Mouse (Mus musculus) cerebellum, adult 2 months (tissue): Measurements from ENCODE around the gene Haghl. TPM values are rescaled to one million over a fixed set of nuclear protein-coding genes. Genes with fewer than 3 reads are reported as not detected.

Experiments
- DNase-seq, 2 experiments: peaks; one replicate each; pipeline ENCODE4 v3.0.0; 2021
- H3K27ac ChIP-seq: fragments of 200-500 bp; 2 replicates; pipeline ENCODE4 v1.5.1; 2012; ENCODE audit warnings: low read length, control low read depth, inconsistent platforms; ENCODE audit not compliant: insufficient read depth
- H3K27me3 ChIP-seq: fragments of 200-500 bp; 2 replicates; pipeline ENCODE4 v1.6.1; 2012; ENCODE audit warnings: inconsistent platforms, mild to moderate bottlenecking, low read length, moderate library complexity; ENCODE audit not compliant: control insufficient read depth, insufficient read depth
- H3K4me1 ChIP-seq: fragments of 200-500 bp; 2 replicates; pipeline ENCODE4 v1.6.1; 2011; ENCODE audit warnings: low read length; ENCODE audit not compliant: control insufficient read depth, insufficient read depth
- H3K4me3 ChIP-seq: fragments of 200-500 bp; replicated peaks from 2 replicates; pipeline ENCODE3; 2011; ENCODE audit warnings: mild to moderate bottlenecking, low read depth, low read length, control low read depth; ENCODE audit not compliant: insufficient read depth
- CTCF ChIP-seq: fragments of 200-500 bp; IDR thresholded peaks from 2 replicates; pipeline ENCODE4 v1.5.1; 2011; ENCODE audit warnings: low read depth, mild to moderate bottlenecking, control low read depth, low read length, moderate library complexity, borderline replicate concordance; ENCODE audit not compliant: insufficient read depth
- POLR2A ChIP-seq: fragments of 200-500 bp; IDR thresholded peaks from 2 replicates; pipeline ENCODE4 v1.6.1; 2011; ENCODE audit warnings: low read length, control low read depth, borderline replicate concordance; ENCODE audit not compliant: insufficient read depth
- WGBS: fragments of 180-500 bp; shearing (Covaris S2); methylation state at CpG from one replicate; pipeline ENCODE4 v1.1.7; 2018; 5-methylcytosine and 5-hydroxymethylcytosine counted together
- polyA plus RNA-seq: library from polyadenylated mRNA; depleted of rRNA; stranded (reverse); fragments of >200 nt; gene quantifications from 2 replicates; pipeline ENCODE4 v1.2.3, GENCODE M21; 2012

The Haghl gene
- polyA plus RNA-seq, 1 experiment: 340 TPM

DNA sequence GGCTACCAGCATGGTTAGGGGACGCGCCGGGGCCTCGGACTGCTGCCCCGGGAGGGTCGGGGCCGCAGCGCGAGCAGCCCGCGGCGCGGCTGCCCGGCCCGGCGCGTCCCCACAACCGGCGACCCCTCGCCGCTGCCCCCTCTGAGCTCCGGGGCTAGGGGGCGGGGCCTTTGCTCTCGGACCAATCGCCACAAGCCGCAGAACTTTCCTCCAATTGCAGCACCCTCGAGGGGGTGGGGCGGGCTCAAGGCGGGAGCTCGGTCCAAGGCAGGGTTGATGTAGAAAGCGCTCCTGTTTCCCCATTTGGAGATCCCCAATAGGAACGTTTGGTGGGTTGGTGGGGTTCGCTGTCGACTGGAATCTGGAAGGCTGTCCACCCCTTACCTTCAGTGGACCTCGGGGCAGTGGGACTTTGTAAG lies 11.5 kb upstream of the Haghl start, which contains the start of gene Metrn:
Gene Metrn, minus strand, starts transcription at position 186 of the 419 bp plus-strand sequence.
- peak within 1 kb of the TSS; percentile 9; the same call in 1 of the 2 replicates for H3K27ac ChIP-seq
- WGBS: under 1% methylated on average over 35 of the region's 35 CpGs
- H3K4me1 ChIP-seq: peaks cover 8% of the 10 kb centered on the region
- H3K4me3 ChIP-seq: peak within 1 kb of the TSS; percentile 42
- TF ChIP-seq CTCF: no peak
- TF ChIP-seq POLR2A: no peak
- H3K27me3 ChIP-seq: no peaks in the 10 kb centered on the region
- peak in 1 of 2 experiments; percentile 70 for DNase-seq

DNA sequence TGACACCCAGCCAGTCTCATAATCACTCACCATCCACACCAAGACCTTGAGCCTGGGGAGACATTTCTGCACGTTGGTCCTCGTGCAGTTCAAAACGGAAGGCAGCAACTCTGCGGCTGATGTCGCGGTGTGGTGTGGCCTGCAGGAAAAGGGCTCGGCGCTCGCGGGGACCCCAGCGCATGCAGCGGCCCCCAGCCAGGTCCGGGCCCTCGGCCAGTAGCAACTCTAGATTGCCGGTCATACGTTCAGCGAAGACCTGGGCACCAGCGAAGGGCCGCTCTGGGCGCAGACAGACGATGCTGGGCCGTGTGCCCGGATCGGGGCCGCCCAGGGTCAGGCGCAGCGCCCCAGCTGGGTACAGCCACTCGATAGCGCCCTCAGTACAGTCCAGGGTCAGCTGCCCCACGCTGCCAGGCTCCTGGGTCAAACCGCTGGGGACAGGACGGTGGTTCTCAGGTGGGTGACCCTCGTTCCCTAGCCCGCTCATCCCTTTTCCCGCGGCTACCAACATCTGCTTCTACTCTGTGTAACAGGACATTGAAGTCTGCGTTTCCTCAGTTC lies 10.8 kb upstream of the Haghl start:
- Histone ChIP-seq H3K4me1 (peaks cover 8% of the 10 kb centered on the region), H3K27me3 (no peaks in the 10 kb centered on the region), H3K4me3 (peak overlapping the region; percentile 42), H3K27ac (peak overlapping the region; percentile 9; the same call in 1 of the 2 replicates)
- whole genome bisulfite sequencing: 5% methylated on average over 37 of the region's 37 CpGs
- DNase-seq: no peak
- TF ChIP-seq POLR2A: no peak
- TF ChIP-seq CTCF: no peak

- H3K4me1 ChIP-seq: peaks cover 8% of the 10 kb centered on the region
- no peaks in the 10 kb centered on the region for H3K27me3 ChIP-seq
- peak in 1 of 2 experiments; percentile 68 for DNase-seq
- peak within 1 kb of the TSS; percentile 42 for H3K4me3 ChIP-seq
- WGBS: 38% methylated on average over 6 of the region's 6 CpGs
- peak within 1 kb of the TSS; percentile 56; the same call in 1 of the 2 replicates for H3K27ac ChIP-seq
- TF ChIP-seq POLR2A (no peak), CTCF (no peak)
Observed at GRCm38 (mm10) chr17:25795609-25796092, 10.2 kb upstream of the Haghl start, which contains the start of gene AC134908.4. Gene AC134908.4, minus strand, starts transcription at chr17:25795659.

- H3K27me3 ChIP-seq: no peaks in the 10 kb centered on the region
Observed at GRCm38 (mm10) chr17:25794998-25795397, 9.5 kb upstream of the Haghl start.

GRCm38 (mm10) chr17:25794197-25794596 lies 8.7 kb upstream of the Haghl start:
- H3K27ac ChIP-seq: no peak overlapping the region
- 20% methylated on average over 13 of the region's 13 CpGs for WGBS
- H3K4me1 ChIP-seq: peaks cover 8% of the 10 kb centered on the region
- H3K4me3 ChIP-seq: no peak overlapping the region
- H3K27me3 ChIP-seq: no peaks in the 10 kb centered on the region
- DNase-seq: peak in 1 of 2 experiments; percentile 27
- TF ChIP-seq CTCF (no peak), POLR2A (no peak)

More at GRCm38 (mm10) chr17:25794998-25795397, 9.5 kb upstream of the Haghl start:
- TF ChIP-seq POLR2A: no peak
- TF ChIP-seq CTCF: no peak
- H3K4me1 ChIP-seq: peaks cover 8% of the 10 kb centered on the region
- no peak for DNase-seq
- H3K27ac ChIP-seq: peak overlapping the region; percentile 56; the same call in 1 of the 2 replicates
- WGBS: 45% methylated on average over 17 of the region's 17 CpGs
- H3K4me3 ChIP-seq: no peak overlapping the region

DNA sequence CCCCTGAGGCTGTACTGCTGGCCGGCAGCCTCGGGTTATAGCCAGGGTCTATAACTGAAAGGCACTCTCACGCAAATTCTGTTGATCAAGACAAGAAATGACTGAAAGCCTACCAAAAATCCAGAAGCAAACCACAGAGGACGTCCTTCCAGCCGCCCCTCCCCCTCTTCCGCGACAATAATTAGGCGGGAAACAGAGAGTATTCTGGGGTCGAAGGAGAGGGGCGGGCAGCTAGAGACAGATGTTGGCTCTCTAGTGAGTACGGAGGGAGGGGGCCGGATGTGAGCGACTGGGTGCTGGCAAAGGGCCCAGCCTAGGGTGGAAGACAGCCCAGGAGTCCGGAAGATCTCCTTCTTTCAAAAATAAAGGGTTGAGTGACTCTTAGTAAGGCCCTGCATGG lies 7.1 kb upstream of the Haghl start, which contains the start of gene Fam173a:
Gene Fam173a, minus strand, starts transcription at position 287 of the 400 bp plus-strand sequence.
- Histone ChIP-seq H3K4me3 (peak within 1 kb of the TSS; percentile 91), H3K4me1 (peaks cover 8% of the 10 kb centered on the region), H3K27me3 (no peaks in the 10 kb centered on the region), H3K27ac (peak within 1 kb of the TSS; percentile 95)
- 0% methylated on average over 14 of the region's 14 CpGs for WGBS
- TF ChIP-seq POLR2A (no peak), CTCF (no peak)
- DNase-seq: peak in 1 of 2 experiments; percentile 64

GRCm38 (mm10) chr17:25791843-25792527 lies 6.5 kb upstream of the Haghl start:
- TF ChIP-seq CTCF (no peak), POLR2A (peak; percentile 93)
- Histone ChIP-seq H3K4me3 (peak overlapping the region; percentile 91), H3K4me1 (peaks cover 8% of the 10 kb centered on the region), H3K27ac (peak overlapping the region; percentile 95), H3K27me3 (no peaks in the 10 kb centered on the region)
- DNase-seq: peak; percentile 86 to 92
- WGBS: under 1% methylated on average over 45 of the region's 45 CpGs

GRCm38 (mm10) chr17:25791320-25791842 lies 5.9 kb upstream of the Haghl start:
- Histone ChIP-seq H3K4me1 (peaks cover 8% of the 10 kb centered on the region), H3K4me3 (peak overlapping the region; percentile 91)
- DNase-seq: peak in 1 of 2 experiments; percentile 53

More at GRCm38 (mm10) chr17:25791320-25791842, 5.9 kb upstream of the Haghl start:
- H3K27me3 ChIP-seq: no peaks in the 10 kb centered on the region
- H3K27ac ChIP-seq: no peak overlapping the region
- no peak for TF ChIP-seq POLR2A
- TF ChIP-seq CTCF: no peak
- 11% methylated on average over 19 of the region's 19 CpGs for WGBS
